Mouse (Mus musculus) layer of hippocampus, postnatal 14 days (tissue): ENCODE measurements at regions not wholly inside any gene's neighbourhood (a gene's known extent, or its start where the extent isn't known, plus 50 kb on each side); places are given as distances from the start of the nearest gene placed in this dataset.

Source experiments
- DNase-seq, 2 experiments: peaks; one replicate each; pipeline ENCODE4 v3.0.0; 2021 to 2022; ENCODE audit warnings: low spot score in 2 of 2, mixed read lengths in 1 of 2

GRCm38 (mm10) chr1:100644858-100645257 lies 872.3 kb downstream of the Cntnap5b start:
- DNase-seq: peak in 1 of 2 experiments; percentile 2

GRCm38 (mm10) chr1:100660822-100661221 lies 888.3 kb downstream of the Cntnap5b start:
- no peak for DNase-seq

- DNase-seq: no peak
Observed at GRCm38 (mm10) chr1:100706898-100707297, 934.3 kb downstream of the Cntnap5b start.
